Comparison of ENCODE assay signal across 1 mouse cellular context in genomic region chr13:29968636-29969035, GRCm38 (mm10).
TF ChIP-seq lines count a peak whose summit lies in the region.

No protein-coding gene starts in this region.

TF ChIP-seq in MEL, 35 proteins besides CTCF, POLR2A, EP300 and RAD21 (continued from another document):
- TF ChIP-seq POLR2AphosphoS5 (IDR thresholded peaks at IDR 0.05; ENCODE audit: borderline replicate concordance, low read depth, low read length) (no peak), USF2 (IDR thresholded peaks at IDR 0.05; ENCODE audit: borderline replicate concordance in 1 of 2, insufficient read depth in 1 of 2, low read depth in 1 of 2, low read length in 2 of 2) (no peak), HCFC1 (IDR thresholded peaks at IDR 0.05; ENCODE audit: low read depth, low read length) (no peak), CHD1 (IDR thresholded peaks at IDR 0.05; ENCODE audit: low read depth, low read length) (no peak), TCF12 (IDR thresholded peaks at IDR 0.05; ENCODE audit: low read depth, low read length) (peak; percentile 53; the same call in 1 of the 2 replicates), MYB (IDR thresholded peaks at IDR 0.05; ENCODE audit: low read depth, low read length) (no peak), ELF1 (IDR thresholded peaks at IDR 0.05; ENCODE audit: low read depth, low read length) (no peak), POLR2AphosphoS2 (IDR thresholded peaks at IDR 0.05; ENCODE audit: low read length) (no peak), MXI1 (IDR thresholded peaks at IDR 0.05; ENCODE audit: low read depth, low read length) (no peak), MYC (IDR thresholded peaks at IDR 0.05; ENCODE audit: low read depth, low read length) (no peak), ZKSCAN1 (IDR thresholded peaks at IDR 0.05; ENCODE audit: low read depth, low read length) (no peak), MAZ (IDR thresholded peaks at IDR 0.05; ENCODE audit: low read depth, low read length) (no peak), JUND (IDR thresholded peaks at IDR 0.05; ENCODE audit: low read depth, low read length) (no peak), USF1 (IDR thresholded peaks at IDR 0.05; ENCODE audit: low read depth, low read length) (no peak), BHLHE40 (IDR thresholded peaks at IDR 0.05; ENCODE audit: borderline replicate concordance, low read depth, low read length) (no peak)
